Mouse (Mus musculus) heart, postnatal 25 days (tissue): ENCODE measurements around the gene Cisd1. TPM values are rescaled to one million over a fixed set of nuclear protein-coding genes. Genes with fewer than 3 reads are reported as not detected.
A peak's percentile ranks its signal among the peaks of the same experiment; 100 is the strongest.

Experiments used
- DNase-seq: peaks from one replicate; pipeline ENCODE4 v3.0.0; 2022; ENCODE audit warnings: low spot score
- intact Hi-C: fragments of 180-260 bp; cut with DNase I; formaldehyde crosslinking; loops from one replicate; pipeline ENCODE4 v1.15.1; 2025
- total RNA-seq, 2 experiments: library from RNA; stranded (reverse); gene quantifications; 2 replicates each; pipeline ENCODE4 v1.2.3; 2021

Cisd1 gene
- total RNA-seq, 2 experiments from 2014 or later, result 306 to 315 TPM

GRCm38 (mm10) chr10:71329295-71329694, 15.5 kb downstream of the Cisd1 start:
- DNase-seq, result no peak
- intact Hi-C loops, result loop anchor here (5.0 kb wide), 1 partner anchor 33 kb away; no protein-coding TSS in a partner anchor

GRCm38 (mm10) chr10:71328870-71329269, 15.9 kb downstream of the Cisd1 start:
- DNase-seq, result no peak
- intact Hi-C loops, result loop anchor here (5.0 kb wide), 1 partner anchor 33 kb away; no protein-coding TSS in a partner anchor

DNA sequence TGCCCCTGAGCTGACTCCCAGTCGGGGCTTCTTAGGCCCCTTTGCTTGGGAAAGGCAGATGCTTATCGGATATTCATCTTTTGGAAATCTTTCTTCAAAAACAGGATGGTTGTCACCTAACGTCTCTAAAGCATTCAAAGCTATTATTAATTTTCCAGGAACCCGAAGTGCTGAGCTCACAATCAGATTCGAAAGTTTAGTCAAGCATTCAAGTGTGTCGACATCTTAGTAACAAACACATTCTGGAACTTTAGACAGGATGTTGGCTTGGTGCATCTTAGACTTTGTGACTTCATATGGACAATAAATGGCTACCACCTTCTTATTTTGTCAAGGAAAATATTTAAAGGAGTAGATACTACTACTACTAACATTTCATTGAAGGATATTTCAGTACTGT, 16.4 kb downstream of the Cisd1 start:
- no peak for DNase-seq
- intact Hi-C loops, result loop anchor here (5.0 kb wide), 1 partner anchor 34 kb away; no protein-coding TSS in a partner anchor

DNA sequence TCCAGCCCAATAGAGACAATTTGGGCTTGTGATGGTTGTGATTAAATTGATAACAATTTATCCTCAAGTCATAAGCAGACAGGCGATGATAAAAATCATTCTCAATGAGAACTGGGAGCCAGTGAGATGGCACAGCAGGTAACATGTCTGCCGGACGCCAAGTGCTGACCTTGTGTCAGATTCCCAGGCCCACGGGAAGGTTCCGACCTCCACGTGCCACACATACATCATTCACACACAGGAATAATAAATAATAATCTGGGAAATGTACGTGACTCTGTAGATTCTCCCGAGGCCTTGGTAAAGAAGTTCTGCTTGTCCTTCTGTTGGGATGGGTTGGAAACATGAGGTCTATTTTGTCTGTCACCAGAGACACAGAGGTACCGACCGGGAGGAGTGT, 17.4 kb downstream of the Cisd1 start:
- intact Hi-C loops, result loop anchor here (1.0 to 5.0 kb wide), 2 partner anchors 35 to 74 kb away; no protein-coding TSS in a partner anchor
- DNase-seq, result no peak

DNA sequence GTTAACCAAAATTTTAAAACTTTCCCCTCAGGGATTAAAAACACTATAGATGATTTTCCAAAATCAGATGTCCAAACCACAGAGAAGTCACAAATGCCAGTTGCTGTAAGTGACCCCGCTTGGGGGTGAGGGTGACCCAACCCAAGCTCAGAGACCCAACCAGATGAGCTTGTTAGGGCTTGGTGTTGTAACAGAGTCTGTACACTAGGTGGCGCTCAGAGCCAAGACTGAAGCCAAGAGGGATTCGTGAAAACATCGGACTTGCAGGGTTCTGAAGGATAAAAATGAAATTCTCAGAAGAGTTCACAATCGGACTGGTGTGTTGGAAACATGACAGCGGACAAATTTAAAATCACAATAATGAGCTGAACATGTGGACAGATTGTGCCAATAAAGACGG, 18.0 kb downstream of the Cisd1 start:
- DNase-seq, result peak; percentile 21
- intact Hi-C loops, result loop anchor here (1.0 to 5.0 kb wide), 2 partner anchors 36 to 75 kb away; no protein-coding TSS in a partner anchor

- intact Hi-C loops, result loop anchor here (5.0 kb wide), 1 partner anchor 36 kb away; no protein-coding TSS in a partner anchor
- DNase-seq, result no peak
Observed at GRCm38 (mm10) chr10:71326123-71326522, 18.6 kb downstream of the Cisd1 start.

DNA sequence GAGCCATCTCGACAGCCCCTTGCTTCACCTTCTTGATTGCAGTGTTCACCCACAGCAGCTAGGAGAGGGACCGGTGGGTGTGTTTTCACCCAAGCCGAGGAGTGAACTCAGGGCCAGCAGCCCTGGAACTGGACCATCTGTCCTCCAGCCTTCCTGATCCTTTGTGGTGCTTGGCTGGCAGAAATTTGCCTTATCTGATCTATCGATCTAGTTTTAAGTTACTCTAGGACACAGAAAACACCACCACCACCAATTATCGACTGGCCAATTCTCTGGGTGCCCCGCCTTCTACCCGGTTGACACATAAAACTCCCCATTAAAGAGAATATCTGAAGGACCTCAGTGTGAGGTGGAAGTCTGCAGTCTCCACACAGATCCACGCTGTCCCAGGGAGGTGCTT, 21.1 kb downstream of the Cisd1 start:
- no peak for DNase-seq
- intact Hi-C loops, result no loop called here

DNA sequence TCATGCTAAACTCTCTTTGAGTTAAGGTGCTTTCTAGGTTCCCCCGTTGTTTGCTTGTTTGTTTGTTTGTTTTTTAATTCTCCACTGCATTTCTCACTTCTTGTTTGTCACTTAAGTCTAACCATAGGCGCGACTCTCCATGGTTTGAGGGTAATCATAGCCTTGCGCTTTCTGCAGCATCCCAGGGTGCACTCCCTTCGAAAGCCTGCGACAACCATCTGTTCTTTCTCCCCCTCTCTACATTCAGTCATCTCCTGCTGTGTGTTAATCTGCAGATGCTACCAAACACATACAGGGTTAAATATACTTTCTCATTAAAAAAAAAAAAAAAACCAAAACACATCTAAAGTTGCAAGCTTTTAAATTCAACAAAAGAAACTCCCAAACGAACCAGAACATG, 28.3 kb downstream of the Cisd1 start:
- DNase-seq, result no peak
- intact Hi-C loops, result no loop called here

- intact Hi-C loops, result no loop called here
- DNase-seq, result no peak
Observed at GRCm38 (mm10) chr10:71316056-71316455, 28.7 kb downstream of the Cisd1 start.

- intact Hi-C loops, result no loop called here
- no peak for DNase-seq
Observed at GRCm38 (mm10) chr10:71314596-71314995, 30.2 kb downstream of the Cisd1 start.

GRCm38 (mm10) chr10:71310288-71310687, 34.5 kb downstream of the Cisd1 start:
- intact Hi-C loops, result no loop called here
- DNase-seq, result no peak

- intact Hi-C loops, result no loop called here
- DNase-seq, result no peak
Observed at GRCm38 (mm10) chr10:71308199-71308598, 36.6 kb downstream of the Cisd1 start.

GRCm38 (mm10) chr10:71306759-71307158, 38.0 kb downstream of the Cisd1 start:
- DNase-seq, result no peak
- intact Hi-C loops, result no loop called here

DNA sequence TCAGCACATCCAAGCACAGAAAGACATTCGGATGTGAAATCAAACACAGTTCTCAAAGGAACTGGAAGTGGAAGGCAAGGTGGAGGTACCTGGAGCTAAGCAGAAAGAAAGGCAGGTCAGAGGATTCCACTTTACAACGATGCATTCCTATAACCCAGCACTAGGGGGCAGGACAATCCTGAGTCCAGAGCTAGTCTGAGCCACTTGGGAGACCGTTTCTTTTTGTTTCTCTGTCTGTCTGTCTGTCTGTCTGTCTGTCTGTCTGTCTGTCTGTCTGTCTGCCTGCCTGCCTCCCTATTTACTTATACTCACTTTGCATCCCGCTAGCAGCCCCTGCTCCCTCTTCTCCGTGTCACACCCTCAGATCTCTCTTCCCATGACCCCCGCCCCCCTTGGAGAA, 38.6 kb downstream of the Cisd1 start:
- intact Hi-C loops, result no loop called here

GRCm38 (mm10) chr10:71302490-71302889, 42.3 kb downstream of the Cisd1 start:
- intact Hi-C loops, result no loop called here
- DNase-seq, result no peak

More for the DNA sequence above, 38.6 kb downstream of the Cisd1 start:
- DNase-seq, result no peak

DNA sequence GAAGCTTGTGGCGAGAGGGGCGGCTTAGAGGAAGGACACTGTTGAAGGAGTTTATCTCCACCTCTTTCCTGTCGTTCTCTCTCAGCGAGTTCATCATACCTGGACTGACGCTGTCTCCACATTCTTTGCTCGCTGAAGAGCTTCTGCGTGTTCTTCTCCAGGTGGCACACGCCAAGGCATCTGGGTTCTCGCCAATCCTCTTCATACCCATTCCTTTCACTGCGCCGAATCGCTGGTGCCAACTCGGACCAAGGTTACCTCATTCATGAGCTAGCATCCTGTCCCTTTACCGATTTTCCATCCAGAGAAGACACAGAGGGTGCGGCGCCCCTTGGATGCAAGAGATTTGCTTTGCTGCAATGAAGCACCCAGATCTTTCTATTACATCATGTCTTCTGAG, 44.6 kb downstream of the Cisd1 start:
- intact Hi-C loops, result no loop called here
- DNase-seq, result no peak

GRCm38 (mm10) chr10:71293245-71293644, 51.5 kb downstream of the Cisd1 start:
- intact Hi-C loops, result no loop called here
- no peak for DNase-seq

DNA sequence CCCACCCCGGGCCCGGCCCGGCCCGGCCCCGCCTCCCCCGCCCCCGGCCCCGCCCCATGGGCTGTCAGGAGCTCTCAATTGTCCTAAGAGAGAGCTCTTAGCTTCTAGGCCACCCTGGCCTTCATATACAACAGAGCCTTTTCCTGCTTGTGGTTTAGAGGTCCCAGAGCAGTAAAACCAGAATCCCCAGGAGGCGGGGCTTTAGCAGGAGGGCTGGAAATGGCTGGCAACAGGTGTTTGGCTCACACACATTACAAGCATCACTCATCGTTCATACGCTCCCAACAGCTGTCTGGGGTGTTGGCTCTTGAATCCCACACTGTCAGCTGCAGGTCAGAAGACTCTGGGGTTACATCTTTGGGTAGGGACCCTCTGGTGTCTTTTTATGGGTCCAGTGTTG, 52.5 kb downstream of the Cisd1 start:
- DNase-seq, result no peak
- intact Hi-C loops, result no loop called here

DNA sequence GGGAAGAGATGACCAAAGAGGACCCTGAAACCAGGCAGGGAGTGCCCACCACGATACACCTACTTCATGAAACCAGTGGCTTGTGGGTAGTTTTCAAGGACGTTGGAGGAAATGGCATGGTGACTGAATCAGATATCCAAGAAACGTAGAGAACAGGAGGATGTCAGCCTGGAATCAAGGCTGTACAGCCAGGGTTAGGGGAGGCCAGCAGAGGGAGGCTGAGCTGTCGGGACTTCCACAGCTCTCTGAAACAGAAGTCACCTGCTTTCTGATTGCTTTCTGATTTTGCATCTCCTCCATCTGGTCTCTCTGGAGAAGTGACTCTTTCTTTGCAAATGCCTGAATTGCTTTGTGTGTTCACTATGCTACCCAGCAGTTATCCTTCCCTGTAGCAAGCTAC, 53.0 kb downstream of the Cisd1 start:
- intact Hi-C loops, result no loop called here
- DNase-seq, result no peak

GRCm38 (mm10) chr10:71291179-71291661, 53.5 kb downstream of the Cisd1 start:
- intact Hi-C loops, result no loop called here
- DNase-seq, result no peak

DNA sequence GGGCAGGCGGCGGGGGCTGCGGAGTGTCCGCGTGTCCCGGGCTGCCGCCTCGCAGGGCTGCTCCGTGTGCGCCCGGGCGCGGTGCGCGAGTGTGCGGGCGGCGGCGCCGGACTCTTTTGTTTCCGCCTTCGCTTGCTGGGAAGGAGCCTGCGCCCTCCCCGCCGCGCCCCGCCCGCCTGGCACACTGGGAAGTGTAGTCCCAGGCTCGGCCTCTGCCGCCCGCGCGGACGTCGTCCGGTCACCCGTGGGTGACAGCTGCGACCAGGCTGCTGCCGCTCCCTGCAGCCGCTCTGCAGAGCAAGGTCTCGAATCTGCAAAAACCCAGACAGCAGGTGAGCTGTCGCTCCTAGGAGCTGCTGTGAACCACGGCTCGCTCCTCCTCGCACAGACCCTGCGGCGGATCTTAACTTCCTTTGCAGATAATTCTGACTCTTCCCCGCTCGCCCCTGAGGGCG, 59.6 kb downstream of the Cisd1 start, which contains the start of gene Ube2d1:
Gene Ube2d1, minus strand, starts transcription at position 137 of the 455 bp plus-strand sequence.
- intact Hi-C loops, result loop anchor here (2.0 kb wide), 1 partner anchor 48 kb away; no protein-coding TSS in a partner anchor
- DNase-seq, result peak; percentile 76
